Mouse (Mus musculus) embryonic fibroblast, embryonic 13.5 days (primary cell): ENCODE results near the gene Map3k13. TPM values are rescaled to one million over a fixed set of nuclear protein-coding genes. Genes with fewer than 3 reads are reported as not detected.

ENCODE experiments used
- H3K27ac ChIP-seq: 2 replicates; pipeline ENCODE4 v1.5.1; 2012; ENCODE audit warnings: low read length, control low read depth, inconsistent platforms; ENCODE audit not compliant: insufficient read depth
- H3K4me1 ChIP-seq: 2 replicates; pipeline ENCODE4 v1.6.1; 2011; ENCODE audit warnings: low read length; ENCODE audit not compliant: control insufficient read depth, insufficient read depth
- H3K4me3 ChIP-seq: 2 replicates; pipeline ENCODE4 v1.5.1; 2011; ENCODE audit warnings: mild to moderate bottlenecking, control low read depth, low read length; ENCODE audit not compliant: insufficient read depth
- CTCF ChIP-seq: IDR thresholded peaks from 2 replicates; pipeline ENCODE4 v1.5.1; 2011; ENCODE audit warnings: mild to moderate bottlenecking, control low read depth, low read length, moderate library complexity, borderline replicate concordance; ENCODE audit not compliant: insufficient read depth
- POLR2A ChIP-seq: IDR thresholded peaks from 2 replicates; pipeline ENCODE4 v1.6.1; 2011; ENCODE audit warnings: low read depth, mild to moderate bottlenecking, control low read depth, low read length, moderate library complexity
- polyA plus RNA-seq: library from polyadenylated mRNA; stranded (reverse); fragments of >200 nt; gene quantifications from 2 replicates; pipeline ENCODE4 v1.2.4, GENCODE M21; 2011; ENCODE audit warnings: low read depth; ENCODE audit not compliant: missing spikeins, insufficient read length

Gene Map3k13
- polyA plus RNA-seq, 1 experiment, result 0.97 TPM

DNA sequence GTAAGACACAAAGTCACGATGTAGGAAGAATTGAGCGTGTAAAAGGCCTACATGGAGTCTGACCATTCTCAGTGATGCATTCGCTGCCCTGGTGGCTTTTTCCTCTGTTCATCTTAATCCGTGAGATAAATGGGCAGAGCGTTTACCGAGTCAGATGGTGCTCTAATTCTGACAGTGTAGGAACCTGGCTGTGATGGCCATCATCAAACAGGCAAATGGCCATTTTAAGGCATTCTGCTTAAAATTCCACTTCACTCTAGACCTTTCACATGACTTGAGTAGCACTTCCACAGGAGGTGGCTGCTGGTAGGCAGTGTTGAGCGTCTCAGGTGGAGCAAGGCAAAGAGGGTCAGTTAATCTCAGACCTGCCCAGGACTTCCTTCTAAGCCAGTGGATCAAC lies 58.2 kb downstream of the Map3k13 start:
- peaks cover 4% of the 10 kb centered on the region for H3K4me1 ChIP-seq
- H3K27ac ChIP-seq, result no peak overlapping the region
- no peak overlapping the region for H3K4me3 ChIP-seq
- no peak for TF ChIP-seq CTCF
- TF ChIP-seq POLR2A, result no peak

GRCm38 (mm10) chr16:21853446-21853941 lies 59.3 kb downstream of the Map3k13 start:
- Histone ChIP-seq H3K4me1 (peaks cover 6% of the 10 kb centered on the region), H3K4me3 (no peak overlapping the region), H3K27ac (no peak overlapping the region)
- TF ChIP-seq CTCF, result no peak
- no peak for TF ChIP-seq POLR2A

DNA sequence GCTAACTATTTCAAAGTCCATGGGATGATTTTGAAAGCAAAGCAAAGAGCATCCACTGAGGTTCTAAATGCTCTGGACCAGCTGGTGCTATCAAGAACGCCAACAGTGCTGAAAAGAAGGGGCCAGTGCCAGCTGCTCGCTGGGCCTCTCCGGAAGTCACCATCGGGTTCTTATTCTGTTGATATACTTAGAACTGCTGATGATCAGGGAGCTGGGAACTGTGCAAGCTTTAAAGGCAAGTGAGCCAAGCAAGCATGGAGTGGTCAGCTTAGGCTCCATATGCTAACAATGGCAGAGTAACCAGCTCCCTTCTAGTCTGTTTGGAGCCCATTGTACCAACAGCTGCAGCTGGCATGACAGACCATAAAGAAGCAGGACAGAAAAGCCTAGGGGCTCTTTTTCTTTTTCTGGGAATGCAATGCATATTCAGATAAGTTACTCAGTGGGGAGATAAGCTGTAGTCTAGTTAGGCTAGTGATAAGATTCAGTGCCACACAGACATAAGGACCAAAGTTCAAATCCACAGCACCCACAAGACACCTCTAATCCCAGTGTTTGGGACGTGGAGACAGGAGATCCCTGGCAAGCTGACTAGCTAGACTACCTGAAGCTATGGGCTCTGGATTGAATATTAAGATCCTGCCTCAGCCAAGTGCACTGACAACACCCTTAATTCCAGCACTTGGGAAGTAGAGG lies 60.6 kb downstream of the Map3k13 start:
- no peak for TF ChIP-seq CTCF
- TF ChIP-seq POLR2A, result no peak
- peaks cover 6% of the 10 kb centered on the region for H3K4me1 ChIP-seq

GRCm38 (mm10) chr16:21856134-21856533 lies 62.0 kb downstream of the Map3k13 start:
- Histone ChIP-seq H3K4me1 (peaks cover 6% of the 10 kb centered on the region), H3K4me3 (no peak overlapping the region), H3K27ac (no peak overlapping the region)
- TF ChIP-seq POLR2A, result no peak
- no peak for TF ChIP-seq CTCF

More for the DNA sequence above, 60.6 kb downstream of the Map3k13 start:
- H3K27ac ChIP-seq, result no peak overlapping the region
- H3K4me3 ChIP-seq, result no peak overlapping the region

DNA sequence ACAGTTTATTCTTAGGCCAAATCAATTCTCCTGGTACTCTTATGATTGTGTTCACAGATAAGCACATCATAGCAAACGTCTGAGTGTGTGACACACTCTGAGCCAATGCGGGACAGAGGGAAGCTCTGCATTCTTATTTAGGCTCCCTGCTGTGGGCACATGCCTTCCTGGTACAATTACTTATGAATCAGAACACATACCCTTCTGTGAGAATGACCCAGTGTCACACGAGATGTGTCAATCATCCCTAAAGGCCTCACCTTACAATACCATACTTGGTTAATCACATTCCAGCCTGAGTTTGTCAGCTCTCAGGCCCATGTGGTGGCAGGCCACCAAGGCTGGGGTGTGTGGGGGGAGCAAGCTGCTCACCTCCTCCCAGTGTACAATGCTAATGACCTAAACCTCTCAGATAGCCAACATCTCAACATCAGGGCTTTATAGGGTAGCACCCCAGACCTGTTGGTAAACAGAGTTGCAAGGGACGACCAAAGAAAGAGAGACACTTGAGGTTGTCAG lies 63.0 kb downstream of the Map3k13 start:
- H3K4me3 ChIP-seq, result no peak overlapping the region
- no peak for TF ChIP-seq POLR2A
- no peak for TF ChIP-seq CTCF
- H3K4me1 ChIP-seq, result peaks cover 6% of the 10 kb centered on the region
- H3K27ac ChIP-seq, result no peak overlapping the region; the same call in 1 of the 2 replicates

DNA sequence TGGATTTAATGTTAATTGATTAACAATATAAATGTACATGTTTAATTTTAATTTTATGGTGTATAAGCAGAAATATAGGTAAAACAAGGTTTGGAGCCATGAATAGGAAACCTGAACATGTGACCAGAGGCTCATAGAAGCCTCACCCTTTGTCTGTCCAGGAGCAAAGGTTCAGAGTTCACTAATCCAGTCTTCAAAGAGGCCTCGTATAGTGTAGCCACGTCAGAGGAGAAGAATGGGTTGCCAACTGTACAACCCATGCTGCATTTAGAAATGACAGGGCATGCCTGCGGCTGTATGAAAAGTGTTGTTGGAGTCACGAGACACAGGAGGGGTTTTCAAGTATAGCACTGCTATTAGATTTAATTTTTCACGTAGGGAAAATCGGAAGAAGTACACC lies 64.0 kb downstream of the Map3k13 start:
- TF ChIP-seq POLR2A, result no peak
- TF ChIP-seq CTCF, result no peak
- peaks cover 6% of the 10 kb centered on the region for H3K4me1 ChIP-seq

DNA sequence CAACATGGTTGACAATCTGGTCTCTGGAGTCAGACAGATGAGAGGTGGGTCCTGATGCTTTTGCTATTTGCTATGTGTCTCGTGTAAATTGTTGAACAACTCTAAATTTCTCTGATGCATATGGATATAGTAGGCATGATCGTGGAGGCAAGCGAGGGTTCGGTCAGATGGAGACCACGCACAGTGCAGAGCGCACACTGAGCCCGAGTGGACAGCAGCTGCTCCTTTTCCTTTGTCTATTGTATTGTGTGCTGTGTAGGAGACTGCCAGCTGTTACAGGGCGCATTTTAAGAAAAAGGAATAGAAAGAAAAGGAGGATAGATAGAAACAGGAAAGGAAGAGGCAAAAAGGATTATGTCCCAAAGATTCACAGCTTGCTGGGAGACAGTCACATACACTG lies 64.7 kb downstream of the Map3k13 start:
- H3K27ac ChIP-seq, result no peak overlapping the region
- H3K4me3 ChIP-seq, result no peak overlapping the region
- TF ChIP-seq POLR2A (no peak), CTCF (no peak)
- peaks cover 6% of the 10 kb centered on the region for H3K4me1 ChIP-seq

More for the DNA sequence above, 64.0 kb downstream of the Map3k13 start:
- H3K4me3 ChIP-seq, result no peak overlapping the region
- H3K27ac ChIP-seq, result no peak overlapping the region

DNA sequence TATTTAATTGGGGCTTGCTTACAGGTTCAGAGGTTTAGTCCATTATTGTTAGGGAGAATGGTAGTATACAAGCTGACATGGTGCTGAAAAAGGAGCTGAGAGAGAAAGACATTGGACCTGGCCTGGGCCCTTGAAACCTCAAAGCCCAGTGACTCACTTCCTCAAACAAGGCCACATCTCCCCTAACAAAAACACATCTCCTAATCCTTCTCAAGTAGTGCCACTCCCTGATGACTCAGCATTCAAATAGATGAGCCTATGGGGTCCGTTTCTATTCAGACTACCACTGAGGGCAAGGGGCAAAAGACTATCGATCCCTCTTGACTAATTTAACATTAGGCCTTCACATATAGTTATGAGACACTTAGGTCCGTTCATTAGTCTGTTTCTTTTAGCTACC lies 68.3 kb downstream of the Map3k13 start:
- Histone ChIP-seq H3K4me1 (peaks cover 1% of the 10 kb centered on the region; the same call in 1 of the 2 replicates), H3K27ac (no peak overlapping the region), H3K4me3 (no peak overlapping the region)
- TF ChIP-seq POLR2A (no peak), CTCF (no peak)

DNA sequence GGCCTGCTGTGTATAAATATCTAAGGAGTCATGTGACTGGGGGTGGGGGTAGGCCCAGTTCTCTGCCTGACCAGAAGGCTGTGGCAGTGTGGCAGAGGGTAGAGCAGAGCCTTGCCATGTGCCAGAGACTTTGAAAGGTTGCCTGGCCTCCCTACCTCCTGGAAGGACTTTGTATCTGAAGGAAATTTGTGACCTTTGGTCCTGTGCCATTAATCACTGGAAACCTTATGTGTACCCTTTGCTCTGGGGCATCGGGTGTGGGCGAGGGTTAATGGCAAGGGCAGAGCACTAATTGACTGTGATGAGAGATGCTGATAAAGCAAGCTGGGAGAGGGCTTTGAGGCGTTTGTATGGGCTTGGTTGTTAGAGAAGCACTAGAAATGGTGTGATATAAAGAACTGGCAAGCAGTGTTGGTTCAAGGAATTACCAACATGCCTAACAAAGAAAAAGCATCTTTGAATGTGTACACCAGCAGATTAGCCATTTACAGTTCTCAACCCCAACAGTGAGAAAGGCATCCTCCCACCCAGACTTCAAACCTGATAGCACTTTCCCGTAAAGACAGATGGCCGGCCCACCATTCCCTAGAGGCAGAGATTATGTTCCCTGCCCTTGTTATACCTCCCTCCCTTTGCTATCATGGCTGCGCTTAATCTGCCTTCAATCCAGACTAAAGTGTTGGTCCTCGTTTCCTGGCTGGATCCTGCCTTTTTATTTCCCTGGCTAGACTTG lies 71.3 kb downstream of the Map3k13 start:
- no peaks in the 10 kb centered on the region; the same call in 1 of the 2 replicates for H3K4me1 ChIP-seq
- no peak overlapping the region for H3K27ac ChIP-seq
- H3K4me3 ChIP-seq, result no peak overlapping the region
- TF ChIP-seq POLR2A, result no peak
- TF ChIP-seq CTCF, result no peak

- Histone ChIP-seq H3K4me1 (no peaks in the 10 kb centered on the region; the same call in 1 of the 2 replicates), H3K27ac (no peak overlapping the region), H3K4me3 (no peak overlapping the region)
- no peak for TF ChIP-seq CTCF
- TF ChIP-seq POLR2A, result no peak
Observed at GRCm38 (mm10) chr16:21865983-21866575, 71.9 kb downstream of the Map3k13 start.

- no peak for TF ChIP-seq CTCF
- TF ChIP-seq POLR2A, result no peak
- no peak overlapping the region for H3K4me3 ChIP-seq
- H3K4me1 ChIP-seq, result no peaks in the 10 kb centered on the region; the same call in 1 of the 2 replicates
- no peak overlapping the region for H3K27ac ChIP-seq
Observed at GRCm38 (mm10) chr16:21867727-21868126, 73.6 kb downstream of the Map3k13 start.
